Mouse (Mus musculus) hindbrain, postnatal 0 days (tissue): ENCODE measurements at regions not wholly inside any gene's neighbourhood (a gene's known extent, or its start where the extent isn't known, plus 50 kb on each side); places are given as distances from the start of the nearest gene placed in this dataset.

Source experiments
- ATAC-seq: fragments of 200-750 bp; cut with Nextera tagmentation; 2 replicates; pipeline ENCODE4 v1.8.0; 2017; ENCODE audit warnings: mild to moderate bottlenecking, moderate TSS enrichment, moderate library complexity
- DNase-seq: peaks from one replicate; pipeline ENCODE4 v3.0.0-alpha.2; 2015; ENCODE audit warnings: low spot score
- H3K27ac ChIP-seq: fragments of 300-500 bp; sonication (generic); 2 replicates; pipeline ENCODE4 v1.5.1; 2014; ENCODE audit warnings: mild to moderate bottlenecking
- H3K27me3 ChIP-seq: fragments of 300-500 bp; sonication (generic); 2 replicates; pipeline ENCODE4 v1.6.1; 2014; ENCODE audit warnings: low read length, mixed read lengths; ENCODE audit not compliant: insufficient read depth
- H3K36me3 ChIP-seq: fragments of 300-500 bp; sonication (generic); 2 replicates; pipeline ENCODE4 v1.6.1; 2014; ENCODE audit warnings: low read length, mixed read lengths; ENCODE audit not compliant: insufficient read depth
- H3K4me1 ChIP-seq: fragments of 300-500 bp; sonication (generic); 2 replicates; pipeline ENCODE4 v1.6.1; 2014; ENCODE audit warnings: antibody characterized with exemption, low read length, mixed read lengths; ENCODE audit not compliant: insufficient read depth
- H3K4me2 ChIP-seq: fragments of 300-500 bp; sonication (generic); 2 replicates; pipeline ENCODE4 v1.6.1; 2014; ENCODE audit warnings: low read depth, mild to moderate bottlenecking, low read length, moderate library complexity, mixed read lengths
- H3K4me3 ChIP-seq: fragments of 300-500 bp; sonication (generic); 2 replicates; pipeline ENCODE4 v1.5.1; 2014; ENCODE audit warnings: low read length
- H3K9ac ChIP-seq: fragments of 300-500 bp; sonication (generic); replicated peaks from 2 replicates; pipeline ENCODE4 v1.6.1; 2014; ENCODE audit warnings: mild to moderate bottlenecking, low read length, moderate library complexity, mixed read lengths
- H3K9me3 ChIP-seq: fragments of 300-500 bp; sonication (generic); 2 replicates; pipeline ENCODE4 v1.6.1; 2016; ENCODE audit warnings: low read length, mixed read lengths
- CTCF ChIP-seq: IDR thresholded peaks from 2 replicates; pipeline ENCODE4 v1.5.1; 2016; ENCODE audit warnings: antibody characterized with exemption, control low read depth, low read depth
- whole genome bisulfite sequencing: fragments of 180-500 bp; shearing (Covaris S2); extraction: QIAGEN DNeasy Blood & Tissue Kit; methylation state at CpG from one replicate; pipeline ENCODE4 v1.1.7; 2014; 5-methylcytosine and 5-hydroxymethylcytosine counted together

GRCm38 (mm10) chr15:25502513-25502912 is 88.9 kb upstream of the Basp1 start:
- WGBS: 89% methylated on average over 5 of the region's 5 CpGs

GRCm38 (mm10) chr15:25503104-25503503 is 89.5 kb upstream of the Basp1 start:
- ATAC-seq (no peak), DNase-seq (peak; percentile 33)
- Histone ChIP-seq H3K9me3 (no peaks in the 10 kb centered on the region), H3K4me3 (no peak overlapping the region), H3K9ac (no peak overlapping the region), H3K4me2 (no peak overlapping the region), H3K27ac (no peak overlapping the region), H3K27me3 (no peaks in the 10 kb centered on the region), H3K36me3 (no peaks in the 10 kb centered on the region), H3K4me1 (no peaks in the 10 kb centered on the region)
- WGBS: 63% methylated on average over 6 of the region's 6 CpGs
- TF ChIP-seq CTCF: peak; percentile 58

More at GRCm38 (mm10) chr15:25502513-25502912, 88.9 kb upstream of the Basp1 start:
- DNase-seq (no peak), ATAC-seq (no peak)
- Histone ChIP-seq H3K4me1 (no peaks in the 10 kb centered on the region), H3K9me3 (no peaks in the 10 kb centered on the region), H3K9ac (no peak overlapping the region), H3K27me3 (no peaks in the 10 kb centered on the region), H3K4me3 (no peak overlapping the region), H3K27ac (no peak overlapping the region), H3K36me3 (no peaks in the 10 kb centered on the region), H3K4me2 (no peak overlapping the region)
- TF ChIP-seq CTCF: no peak

GRCm38 (mm10) chr15:25509139-25509538 is 95.6 kb upstream of the Basp1 start:
- no peaks in the 10 kb centered on the region for H3K4me1 ChIP-seq
- H3K4me2 ChIP-seq: no peak overlapping the region
- H3K36me3 ChIP-seq: no peaks in the 10 kb centered on the region
- H3K9me3 ChIP-seq: no peaks in the 10 kb centered on the region
- TF ChIP-seq CTCF: no peak
- H3K9ac ChIP-seq: no peak overlapping the region
- 54% methylated on average over 7 of the region's 7 CpGs for WGBS
- no peak overlapping the region for H3K4me3 ChIP-seq
- no peaks in the 10 kb centered on the region for H3K27me3 ChIP-seq
- ATAC-seq: no peak
- no peak overlapping the region for H3K27ac ChIP-seq
- no peak for DNase-seq

- Histone ChIP-seq H3K4me1 (no peaks in the 10 kb centered on the region), H3K9ac (no peak overlapping the region), H3K27me3 (no peaks in the 10 kb centered on the region), H3K4me2 (no peak overlapping the region), H3K27ac (no peak overlapping the region), H3K9me3 (no peaks in the 10 kb centered on the region), H3K4me3 (no peak overlapping the region), H3K36me3 (no peaks in the 10 kb centered on the region)
- TF ChIP-seq CTCF: no peak
- no peak for DNase-seq
- ATAC-seq: no peak
- WGBS: 65% methylated on average over 8 of the region's 8 CpGs
Measured at GRCm38 (mm10) chr15:25509584-25509983, 96.0 kb upstream of the Basp1 start.

GRCm38 (mm10) chr15:25510060-25510492 is 96.5 kb upstream of the Basp1 start:
- no peak overlapping the region for H3K27ac ChIP-seq
- H3K9me3 ChIP-seq: no peaks in the 10 kb centered on the region
- H3K9ac ChIP-seq: no peak overlapping the region
- no peak overlapping the region for H3K4me2 ChIP-seq
- no peak overlapping the region for H3K4me3 ChIP-seq
- TF ChIP-seq CTCF: no peak
- DNase-seq (no peak), ATAC-seq (peak; percentile 49; the same call in 1 of the 2 replicates)
- WGBS: 35% methylated on average over 8 of the region's 8 CpGs
- no peaks in the 10 kb centered on the region for H3K36me3 ChIP-seq
- no peaks in the 10 kb centered on the region for H3K4me1 ChIP-seq
- H3K27me3 ChIP-seq: no peaks in the 10 kb centered on the region

GRCm38 (mm10) chr15:25518025-25518928 is 104.0 kb upstream of the Myo10 start:
- ATAC-seq (no peak), DNase-seq (no peak)
- H3K9me3 ChIP-seq: no peaks in the 10 kb centered on the region
- no peak overlapping the region for H3K27ac ChIP-seq
- H3K9ac ChIP-seq: no peak overlapping the region
- no peaks in the 10 kb centered on the region for H3K36me3 ChIP-seq
- H3K4me1 ChIP-seq: no peaks in the 10 kb centered on the region
- WGBS: 84% methylated on average over 15 of the region's 15 CpGs
- no peak overlapping the region for H3K4me2 ChIP-seq
- no peaks in the 10 kb centered on the region for H3K27me3 ChIP-seq
- no peak for TF ChIP-seq CTCF
- no peak overlapping the region for H3K4me3 ChIP-seq

GRCm38 (mm10) chr15:25524189-25524588 is 98.1 kb upstream of the Myo10 start:
- 87% methylated on average over 4 of the region's 4 CpGs for WGBS
- no peaks in the 10 kb centered on the region for H3K4me1 ChIP-seq

More at GRCm38 (mm10) chr15:25524189-25524588, 98.1 kb upstream of the Myo10 start:
- Histone ChIP-seq H3K27ac (no peak overlapping the region), H3K9ac (no peak overlapping the region), H3K4me3 (no peak overlapping the region), H3K4me2 (no peak overlapping the region), H3K36me3 (no peaks in the 10 kb centered on the region), H3K9me3 (no peaks in the 10 kb centered on the region), H3K27me3 (no peaks in the 10 kb centered on the region)
- ATAC-seq (no peak), DNase-seq (no peak)
- TF ChIP-seq CTCF: no peak
